Mouse (Mus musculus) left cerebral cortex, postnatal 25 days (tissue): ENCODE results near the gene Lhx4. TPM values are rescaled to one million over a fixed set of nuclear protein-coding genes. Genes with fewer than 3 reads are reported as not detected.
A peak's percentile ranks its signal among the peaks of the same experiment; 100 is the strongest.

ENCODE experiments used
- DNase-seq, 2 experiments: peaks; one replicate each; pipeline ENCODE4 v3.0.0; 2022; ENCODE audit warnings: low spot score in 2 of 2, mixed read lengths in 1 of 2
- intact Hi-C: fragments of 180-260 bp; cut with DNase I; formaldehyde crosslinking; loops from one replicate; pipeline ENCODE4 v1.15.1; 2025
- total RNA-seq, 2 experiments: library from RNA; stranded (reverse); gene quantifications; 2 replicates each; pipeline ENCODE4 v1.2.3; 2021

The Lhx4 gene
- total RNA-seq, 2 experiments from 2014 or later = not detected

DNA sequence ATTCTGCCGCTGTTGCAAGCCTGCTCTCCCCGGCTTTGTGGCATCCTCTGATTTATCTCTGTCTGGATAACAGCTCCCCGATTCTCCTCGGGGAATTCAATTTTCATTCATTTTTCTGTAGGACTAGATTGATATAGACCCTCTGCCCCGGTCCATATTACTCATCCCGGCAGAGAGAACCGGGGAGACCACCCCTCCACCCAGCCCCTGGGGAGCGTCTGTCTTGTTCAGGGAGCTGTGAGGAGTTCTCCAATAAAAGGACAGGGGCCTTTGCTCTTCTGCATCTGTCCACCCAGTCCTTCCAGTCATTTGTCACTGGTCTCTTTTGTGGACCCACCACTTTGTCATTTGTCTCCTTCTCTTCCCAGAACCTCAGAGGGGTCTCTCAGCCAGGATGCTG lies 4.5 kb downstream of the Lhx4 start:
- no peak for DNase-seq
- intact Hi-C loops = no loop called here

DNA sequence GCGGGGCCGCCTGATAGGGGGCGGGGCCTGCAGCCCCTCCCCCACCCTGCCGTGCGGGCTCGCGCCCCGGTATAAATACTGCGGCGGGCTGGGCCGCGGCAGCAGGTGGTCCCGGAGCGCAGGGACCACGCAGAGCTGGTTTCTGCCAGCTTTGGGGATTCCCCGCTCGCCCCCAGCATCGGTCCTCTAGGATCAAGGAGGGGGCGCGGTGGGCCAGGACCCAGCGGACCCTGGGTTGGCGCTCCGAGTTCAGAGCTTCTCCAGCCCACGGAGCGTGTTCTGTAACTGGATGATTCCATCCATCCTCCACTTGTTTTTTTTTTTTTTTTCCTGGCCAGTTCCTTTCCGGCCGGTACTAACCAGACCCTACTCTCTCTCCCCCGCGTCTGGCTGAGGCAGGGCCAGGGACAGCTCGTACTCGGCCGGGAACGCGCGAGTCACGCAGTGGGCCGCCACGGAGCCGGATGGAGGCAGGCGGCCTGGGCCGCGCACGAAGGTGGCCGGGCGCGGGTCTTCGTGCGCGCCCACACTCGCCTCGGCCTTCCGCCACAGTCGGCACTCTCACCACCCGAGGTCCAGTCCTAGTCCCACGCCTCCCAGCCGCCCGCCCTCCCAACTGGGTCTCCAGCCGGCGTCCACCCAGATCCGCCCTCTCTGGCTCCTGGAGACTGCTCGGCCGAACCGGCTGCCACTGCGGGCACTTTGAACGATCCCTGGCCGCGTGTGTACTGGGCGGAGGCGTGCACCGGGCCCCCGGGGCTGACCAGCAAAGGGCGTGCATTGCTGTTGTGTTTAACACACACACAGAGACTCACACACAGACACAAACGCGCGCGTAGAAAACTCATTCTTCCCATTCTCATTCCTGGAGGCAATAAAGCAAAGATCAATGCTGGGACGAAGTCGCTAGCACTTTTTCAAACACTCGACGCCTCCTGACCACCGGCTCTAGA lies 8.8 kb downstream of the Lhx4 start:
- DNase-seq = no peak
- intact Hi-C loops = no loop called here

DNA sequence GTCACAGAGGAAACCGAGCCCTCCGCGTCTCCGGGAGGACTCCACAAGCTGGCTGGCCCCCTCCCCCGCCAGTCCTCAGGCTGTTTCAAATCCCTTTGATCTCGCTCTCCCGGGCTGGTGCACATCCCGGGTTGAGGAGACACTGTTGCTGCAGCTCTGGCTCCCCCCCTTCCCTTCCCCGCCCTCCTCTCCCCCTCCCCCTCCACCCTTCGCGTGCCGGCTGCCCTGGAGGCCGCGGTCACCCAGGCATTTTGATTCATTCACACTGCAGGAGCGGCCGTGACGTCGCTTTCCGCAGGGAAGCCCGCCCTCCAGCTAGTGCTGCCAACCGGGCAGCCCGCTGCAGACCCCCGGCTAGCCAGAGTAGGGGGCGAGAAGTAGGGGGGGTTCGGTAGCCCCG lies 9.5 kb downstream of the Lhx4 start:
- intact Hi-C loops = no loop called here
- no peak for DNase-seq

DNA sequence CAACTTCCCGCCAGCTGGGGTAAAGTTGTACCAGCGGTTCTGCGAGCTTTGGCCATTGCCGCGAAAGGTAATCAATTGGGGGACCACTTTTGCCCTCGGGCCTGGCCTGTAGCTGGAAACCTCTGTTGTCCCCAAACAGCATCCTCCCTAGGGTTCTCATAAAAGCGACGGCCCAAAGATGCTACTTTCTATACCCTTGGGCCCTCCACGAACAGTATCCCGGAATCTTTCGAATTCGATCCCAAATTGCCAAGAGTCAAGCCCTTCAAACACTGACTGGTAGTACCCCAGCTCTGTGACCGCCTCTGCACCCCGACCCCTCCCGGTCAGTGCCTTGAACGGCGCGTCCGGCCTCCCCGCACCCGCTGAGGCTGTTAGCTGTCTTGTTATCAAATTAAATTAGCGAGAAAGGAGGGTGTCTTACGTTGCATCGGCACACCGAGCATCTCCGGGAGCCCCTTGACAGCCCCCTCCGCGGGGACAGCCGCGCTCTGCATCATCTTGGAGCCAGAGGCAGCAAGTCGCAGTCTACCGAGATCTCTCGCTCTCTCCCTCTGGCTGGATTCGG lies 10.0 kb downstream of the Lhx4 start:
- intact Hi-C loops = no loop called here
- no peak for DNase-seq

DNA sequence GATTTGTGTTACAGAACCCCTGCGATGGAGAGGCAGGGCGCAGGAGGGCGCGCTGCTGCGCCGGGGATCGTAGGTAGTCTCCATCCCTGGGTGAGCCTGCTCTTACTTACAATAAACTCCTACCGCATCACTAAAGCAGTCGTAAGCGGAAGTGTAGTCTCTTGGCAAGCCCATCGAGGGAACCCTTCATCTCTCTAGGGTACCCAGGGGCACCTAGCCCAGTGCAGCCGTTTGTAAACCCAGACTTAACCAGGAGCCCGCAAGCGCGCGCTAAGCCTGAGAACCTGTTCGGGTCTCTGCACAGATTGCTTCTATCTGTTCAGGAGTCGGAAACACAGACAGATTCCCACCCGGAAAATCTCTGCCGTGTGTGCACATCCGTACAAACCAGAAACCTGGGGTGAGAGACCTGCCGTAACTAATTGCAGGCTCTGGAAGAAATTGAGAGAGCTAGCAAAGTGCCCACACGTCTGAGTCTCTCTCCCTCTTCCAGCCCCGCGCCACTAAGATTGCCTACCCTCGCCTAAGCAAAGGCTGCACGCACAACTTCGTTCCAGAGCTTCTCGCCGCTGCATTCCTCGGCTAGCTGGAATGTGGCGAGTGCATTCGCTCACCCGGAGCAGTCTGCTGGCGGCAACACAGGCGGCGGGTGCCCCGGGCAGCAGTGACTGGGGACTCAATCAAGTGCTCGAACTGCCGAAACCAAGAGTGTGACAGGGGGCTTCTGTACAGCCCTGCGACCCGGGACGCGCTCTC lies 10.7 kb downstream of the Lhx4 start:
- peak in 1 of 2 experiments; percentile 28 for DNase-seq
- intact Hi-C loops = no loop called here

DNA sequence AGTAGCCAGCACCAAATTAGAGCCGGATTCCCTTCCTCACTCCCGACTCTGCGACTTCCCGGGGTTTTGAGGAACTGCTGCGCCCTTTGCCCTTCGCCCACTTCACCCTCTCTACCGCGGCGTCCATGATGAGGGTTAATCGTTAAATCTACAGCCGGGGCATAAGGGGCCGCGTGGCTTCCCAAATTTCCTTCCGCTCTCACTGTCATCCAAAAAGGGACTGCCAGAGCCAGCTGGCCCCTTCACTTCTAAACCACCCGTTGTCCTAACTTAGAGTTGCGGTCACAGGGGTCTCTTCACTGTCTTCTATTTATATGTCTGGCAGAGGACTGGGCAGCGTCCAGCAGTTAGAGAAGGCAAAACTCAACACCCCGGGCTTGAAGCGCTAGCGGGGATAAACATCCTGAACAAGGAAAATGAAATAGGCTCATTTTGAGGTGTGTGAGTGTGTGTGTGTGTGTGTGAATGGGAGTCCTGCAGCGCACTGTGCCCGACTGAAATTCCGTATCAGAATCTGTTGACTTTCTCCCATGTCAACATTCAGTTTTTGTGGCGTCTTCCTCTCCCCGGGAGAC lies 13.6 kb downstream of the Lhx4 start:
- intact Hi-C loops = no loop called here
- no peak for DNase-seq

DNA sequence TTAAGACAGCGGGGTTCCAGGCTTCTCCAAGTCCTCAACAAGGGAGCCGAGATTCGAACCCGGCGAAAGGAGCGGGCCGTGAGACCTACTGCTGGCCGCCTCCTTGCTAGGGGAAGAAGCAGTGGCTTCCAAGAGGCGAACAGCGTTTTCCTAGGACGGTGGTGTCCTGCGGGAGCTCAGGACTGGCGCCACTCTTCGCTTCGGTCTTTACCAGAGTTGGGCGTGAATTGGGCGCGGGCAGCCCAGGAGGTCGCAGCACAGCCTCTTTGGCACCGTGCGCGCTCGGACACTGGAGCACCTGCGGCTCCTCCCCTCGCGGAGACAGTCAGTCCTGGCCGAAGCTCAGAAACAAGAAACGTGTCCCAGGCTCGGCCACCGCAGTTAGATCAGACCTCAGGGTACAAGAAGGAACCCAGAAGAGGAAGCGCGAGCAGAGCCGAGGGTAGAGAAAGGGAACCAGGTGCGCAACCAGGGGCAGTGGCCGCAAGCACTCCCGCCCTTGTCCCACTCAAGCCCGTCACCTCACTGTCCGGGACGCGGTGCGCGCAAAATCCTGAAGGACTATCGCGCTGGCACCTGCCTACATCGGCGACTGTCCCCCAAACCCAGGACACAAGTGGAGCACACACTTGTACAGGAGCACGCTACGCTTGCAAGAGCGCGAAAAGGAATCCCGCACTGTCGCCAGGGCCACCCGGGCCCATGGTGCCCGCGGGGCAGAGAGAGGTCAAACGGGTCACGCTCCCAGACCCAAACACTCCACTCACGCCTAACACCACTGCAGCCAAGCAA lies 14.3 kb downstream of the Lhx4 start:
- DNase-seq = no peak
- intact Hi-C loops = no loop called here

DNA sequence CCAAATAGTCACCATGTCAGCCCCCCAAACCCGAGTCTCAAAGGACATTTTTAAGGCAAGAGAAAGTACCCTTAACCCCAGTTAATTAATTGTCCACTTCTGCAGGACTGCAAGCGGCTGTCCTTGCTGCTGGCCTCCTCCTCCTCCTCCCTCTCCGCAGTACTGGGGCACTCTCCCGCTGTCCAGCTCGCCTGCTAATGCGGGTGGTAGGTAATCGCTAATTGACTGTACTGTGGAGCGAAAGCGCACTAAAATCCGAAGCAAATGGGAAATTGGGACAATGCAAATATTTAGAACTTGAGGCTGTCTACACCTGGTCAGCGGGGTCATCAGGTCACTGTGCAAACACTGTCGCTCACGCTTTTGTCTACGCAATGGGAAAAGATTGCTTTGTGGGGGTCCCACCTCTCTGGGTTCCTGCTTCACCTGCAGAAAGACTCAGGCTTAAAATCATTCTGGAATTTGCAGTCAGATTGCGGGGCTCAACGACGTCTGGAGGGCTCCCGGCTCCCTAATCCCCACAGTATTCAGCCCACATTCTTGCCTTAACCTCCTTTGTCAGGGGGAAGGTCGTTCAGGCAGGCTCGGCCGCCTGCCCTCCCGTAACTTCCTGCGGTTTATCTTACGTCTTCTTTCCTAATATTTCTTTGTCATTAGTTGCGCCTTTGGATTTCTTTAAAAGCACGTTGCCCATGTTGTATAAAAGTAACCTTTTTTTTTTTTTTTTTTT lies 15.2 kb downstream of the Lhx4 start:
- intact Hi-C loops = no loop called here
- no peak for DNase-seq

DNA sequence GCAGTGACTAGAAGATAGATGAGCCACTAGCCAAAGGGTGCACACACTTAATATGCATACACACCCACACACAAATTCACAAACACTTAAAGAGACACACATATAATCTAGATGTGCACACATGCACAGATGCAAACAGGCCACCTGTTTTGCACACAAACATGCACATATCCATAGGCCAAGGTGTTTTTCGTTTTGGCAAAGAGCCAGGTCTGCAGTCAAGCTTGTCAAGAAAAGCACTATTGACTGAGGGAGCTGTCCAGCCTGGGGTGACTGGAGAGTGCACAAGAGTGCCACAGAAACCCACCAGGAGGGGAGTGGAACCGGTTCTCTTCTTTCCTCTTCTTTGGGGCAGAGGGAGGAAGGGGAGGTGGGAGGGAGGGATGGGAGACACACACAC lies 20.3 kb downstream of the Lhx4 start:
- DNase-seq = no peak
- intact Hi-C loops = no loop called here

DNA sequence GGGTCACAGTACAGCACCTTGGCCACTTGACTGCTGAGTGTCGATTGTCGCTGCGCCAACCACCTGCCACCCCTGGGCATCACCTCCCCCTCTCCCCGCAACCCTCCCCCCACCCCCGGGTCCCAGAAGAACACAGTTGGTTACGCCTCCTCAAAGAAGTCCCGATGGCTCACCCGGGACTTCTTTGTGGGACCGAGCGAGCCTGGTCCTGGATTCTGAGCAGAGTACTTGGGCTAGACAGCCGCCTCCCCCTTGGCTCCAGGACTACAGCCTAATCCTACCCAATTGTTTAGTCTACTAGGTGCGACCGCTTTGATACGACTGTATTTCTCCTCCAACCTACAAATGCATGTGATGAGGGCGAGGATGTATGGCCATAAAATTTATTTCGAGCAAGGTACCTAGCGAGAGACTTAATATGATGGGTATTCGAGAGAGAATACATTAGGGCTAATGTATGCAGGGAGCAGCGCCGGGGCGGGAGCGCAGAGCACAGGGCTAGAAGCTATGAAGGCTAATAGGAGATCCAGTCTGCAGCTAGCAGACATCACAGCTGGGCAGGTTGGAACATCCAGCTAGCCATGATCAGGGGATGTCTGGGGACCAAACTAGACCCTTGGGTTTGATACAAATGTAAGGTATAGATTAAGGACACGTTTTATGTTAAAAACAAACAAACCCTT lies 22.2 kb downstream of the Lhx4 start:
- intact Hi-C loops = no loop called here
- DNase-seq = no peak

DNA sequence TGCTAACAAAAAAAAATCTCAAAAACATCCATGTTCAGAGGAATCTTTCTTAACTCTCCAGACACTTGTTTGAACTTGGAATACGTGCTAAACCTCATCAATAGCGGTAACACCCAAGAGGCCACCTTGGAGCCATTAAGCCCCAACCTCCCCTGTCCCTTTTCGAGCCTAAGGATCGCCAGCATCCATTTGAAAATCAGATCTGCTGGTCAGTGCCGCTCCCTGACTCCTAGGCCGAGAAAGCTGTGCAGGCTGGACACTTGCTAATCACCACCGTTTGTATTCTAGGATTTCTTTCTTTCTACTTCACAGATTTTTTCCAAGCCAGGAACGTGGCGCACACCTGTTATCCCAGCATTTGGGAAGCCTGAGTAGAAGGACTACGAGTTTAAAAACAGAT lies 23.7 kb downstream of the Lhx4 start:
- intact Hi-C loops = no loop called here
- no peak for DNase-seq

DNA sequence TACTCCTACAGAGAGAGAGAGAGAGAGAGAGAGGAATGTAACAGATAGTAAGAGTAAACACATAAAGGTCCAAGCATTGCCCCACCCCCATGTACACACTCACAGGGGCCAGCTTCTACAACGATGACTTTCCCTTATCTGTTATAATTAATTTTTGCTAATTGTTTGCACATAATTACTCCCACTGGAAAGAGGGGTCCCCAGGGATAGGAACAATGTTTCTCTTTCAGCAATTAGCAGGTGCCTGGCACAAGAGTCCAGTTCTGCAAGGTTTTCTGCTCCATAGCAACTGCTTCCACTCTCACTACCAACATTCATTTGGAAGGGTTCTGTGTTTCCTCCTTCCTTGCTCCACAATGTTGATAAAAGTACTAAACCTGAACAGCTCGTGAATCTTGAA lies 25.6 kb downstream of the Lhx4 start:
- no peak for DNase-seq
- intact Hi-C loops = no loop called here

DNA sequence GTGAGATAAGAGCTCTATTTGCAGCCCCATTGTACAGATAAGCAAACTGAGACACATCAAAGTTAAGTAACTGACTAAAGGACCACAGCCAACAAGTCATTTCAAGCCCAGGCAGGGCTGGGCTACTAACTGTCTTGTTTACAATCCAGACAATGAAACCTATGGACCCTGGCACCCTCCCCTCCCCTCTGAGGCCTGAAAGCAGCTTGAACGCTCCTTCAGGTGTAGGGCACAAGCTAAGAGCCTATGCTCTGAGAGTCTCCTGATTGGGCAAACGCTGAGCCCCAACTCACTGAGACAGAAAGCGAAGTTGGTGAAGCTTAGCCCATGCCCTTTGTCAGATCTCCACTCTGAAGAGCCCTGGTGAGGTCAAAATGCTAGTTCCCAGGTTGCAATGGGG lies 27.2 kb downstream of the Lhx4 start:
- intact Hi-C loops = no loop called here
- no peak for DNase-seq

DNA sequence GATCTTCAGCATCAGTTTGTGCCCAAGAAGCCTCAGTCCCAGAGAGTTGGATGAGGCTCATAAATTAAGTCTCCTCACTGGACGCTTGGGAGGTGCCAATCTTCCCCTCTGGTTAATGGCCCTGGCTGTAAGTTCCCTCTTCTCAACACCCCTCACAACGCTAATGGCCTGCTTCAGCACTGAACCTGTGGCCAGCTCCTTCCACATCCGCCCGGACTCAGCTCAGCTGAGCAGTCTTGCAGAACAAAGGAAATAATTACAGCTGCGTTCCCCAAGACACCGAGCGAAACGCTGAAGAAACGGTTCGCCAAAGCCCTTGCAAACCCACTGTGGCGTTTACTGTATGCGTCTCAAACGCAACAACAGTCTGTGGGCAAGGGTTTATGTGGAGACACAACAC lies 29.3 kb downstream of the Lhx4 start:
- intact Hi-C loops = no loop called here
- no peak for DNase-seq

DNA sequence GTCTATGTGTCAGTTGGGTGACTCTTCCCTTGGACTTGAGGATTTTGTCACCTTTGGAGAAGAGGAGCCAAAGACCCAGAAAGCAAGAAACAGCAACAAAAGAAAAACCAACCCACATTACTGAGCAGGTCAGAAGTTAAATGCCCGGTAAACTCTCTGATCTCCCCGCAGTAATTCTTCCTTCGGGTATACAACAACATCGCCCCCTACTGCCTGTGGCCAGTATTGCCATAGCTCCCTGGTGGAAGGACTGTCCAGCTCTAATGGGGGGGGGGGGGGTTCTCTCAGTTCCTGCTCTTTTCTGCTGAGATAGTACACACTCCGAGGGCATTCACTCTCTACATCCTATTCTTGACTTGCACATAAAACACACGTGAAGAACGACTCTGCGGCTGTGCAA lies 30.0 kb downstream of the Lhx4 start:
- intact Hi-C loops = loop anchor here (1.0 kb wide), 1 partner anchor 146 kb away; no protein-coding TSS in a partner anchor
- DNase-seq = peak in 1 of 2 experiments; percentile 50

DNA sequence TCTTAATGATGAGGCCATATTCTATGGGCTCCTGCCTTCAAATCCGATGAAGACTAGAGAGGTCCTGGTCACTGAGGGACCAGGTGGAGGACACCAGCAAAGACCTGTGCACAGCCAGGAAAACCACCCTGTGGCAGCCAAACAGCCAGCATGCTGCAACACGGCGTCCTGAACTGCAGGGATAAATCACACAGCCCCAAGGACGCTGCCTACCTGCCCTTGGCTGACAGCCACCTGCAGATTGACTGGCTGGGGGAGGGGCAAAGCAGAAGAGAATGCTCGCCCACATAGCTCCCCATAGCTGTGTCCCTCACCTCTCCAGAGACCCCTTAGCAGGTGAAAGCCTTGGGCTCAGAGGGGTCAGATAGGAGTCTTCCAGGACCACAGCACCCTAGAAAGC lies 31.5 kb downstream of the Lhx4 start:
- DNase-seq = no peak
- intact Hi-C loops = no loop called here

DNA sequence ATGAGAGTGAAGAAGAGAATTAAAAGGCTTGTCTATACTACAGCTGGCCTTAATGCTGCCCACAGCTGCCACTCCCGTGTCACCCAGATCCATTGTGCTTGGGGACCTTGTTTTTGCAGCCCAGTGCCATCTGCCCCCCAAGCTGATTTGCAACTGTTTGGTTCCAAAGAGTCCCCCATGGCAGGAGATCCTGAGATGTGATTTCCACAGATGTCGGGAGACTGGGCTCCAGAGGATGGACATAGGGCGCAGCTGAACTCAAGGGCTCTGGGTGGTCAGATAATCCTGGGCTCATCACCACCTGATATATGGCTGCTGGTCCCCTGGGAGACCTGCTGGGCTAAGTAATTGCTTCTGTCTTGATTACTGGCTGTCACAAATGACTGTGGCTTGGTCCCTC lies 32.6 kb downstream of the Lhx4 start:
- intact Hi-C loops = no loop called here
- no peak for DNase-seq

DNA sequence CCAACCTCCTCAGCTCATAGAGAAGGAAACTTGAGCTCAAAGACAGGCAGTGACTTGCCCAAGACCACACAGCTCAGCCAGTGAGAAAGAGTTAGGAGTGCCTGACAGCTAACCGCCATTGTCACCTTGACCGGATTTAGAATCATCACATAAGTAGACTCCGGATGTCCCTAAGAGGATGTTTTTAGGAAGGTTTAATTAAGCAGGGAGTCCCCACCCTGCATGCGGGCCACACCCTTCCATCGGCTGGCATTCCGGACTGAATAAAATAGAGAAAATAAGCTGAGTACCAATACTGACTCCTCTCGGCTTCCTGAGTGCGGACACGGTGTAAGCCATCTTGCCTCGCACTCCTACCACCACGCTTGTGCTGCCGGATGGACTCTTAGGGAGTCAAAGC lies 34.2 kb downstream of the Lhx4 start:
- DNase-seq = no peak
- intact Hi-C loops = no loop called here
